Mouse (Mus musculus) liver, adult 2 months (tissue): ENCODE data around the gene Fut4.

Experiments
- CTCF ChIP-seq: fragments of 200-500 bp; IDR thresholded peaks from 2 replicates; pipeline ENCODE4 v1.5.1; 2011; ENCODE audit warnings: low read depth, low read length, control low read depth
- POLR2A ChIP-seq: fragments of 200-500 bp; IDR thresholded peaks from 2 replicates; pipeline ENCODE4 v1.6.1; 2011; ENCODE audit warnings: low read length, control low read depth; ENCODE audit not compliant: insufficient read depth; ENCODE audit errors: extremely low read depth

- no peak for TF ChIP-seq CTCF
- no peak for TF ChIP-seq POLR2A
These were observed 7.1 kb upstream of the Fut4 start for GRCm38 (mm10) chr9:14759261-14759660.
